Mouse (Mus musculus): ENCODE results near the gene Neu3.
"Not testable (repeated sequence)": the region's sequence is repeated elsewhere in the genome, so short reads cannot be mapped to it uniquely, and the experiment has no call there.

Gene Neu3

DNA sequence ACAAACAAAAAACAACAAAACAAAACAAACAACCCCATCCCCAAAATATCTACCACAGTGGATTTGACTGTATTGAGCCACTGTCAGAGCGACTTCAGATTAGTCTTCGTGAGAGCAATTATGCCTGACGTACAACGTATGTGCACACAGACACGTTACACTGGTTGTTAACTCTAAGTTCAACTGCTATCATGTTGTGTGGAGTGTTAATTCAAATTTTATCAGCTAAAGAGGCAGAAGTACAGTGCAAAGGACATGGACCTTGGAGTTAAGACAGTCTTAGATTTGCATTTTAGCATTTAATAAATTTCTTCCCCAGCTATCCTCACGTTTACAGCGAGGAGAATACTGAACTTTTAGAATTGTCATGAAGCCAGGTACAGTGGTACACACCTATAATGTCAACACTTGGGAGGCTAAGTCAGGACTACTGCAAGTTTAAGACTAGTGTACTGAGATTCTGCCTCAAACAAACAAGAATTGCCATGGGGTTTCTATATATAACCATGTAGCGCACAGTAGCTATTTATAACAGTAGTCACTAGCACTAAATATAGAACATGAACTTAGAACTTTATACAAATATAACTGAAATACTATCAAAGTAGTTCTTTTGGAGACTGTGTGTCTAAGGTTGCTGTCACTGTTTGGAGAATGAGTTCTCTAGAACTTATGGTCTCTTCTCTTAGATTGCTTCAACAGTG, 17.5 kb upstream of the Neu3 start:
- CTCF ChIA-PET: no interaction called here
- POLR2A ChIA-PET: interaction anchor here in 2 of 4 experiments (1.6 to 3.3 kb wide), 4 partner anchors 10 to 14 kb away, joined by 4 to 12 read pairs (median 6); partner anchors contain the start of gene Xrra1 (in 2 of the 2)

DNA sequence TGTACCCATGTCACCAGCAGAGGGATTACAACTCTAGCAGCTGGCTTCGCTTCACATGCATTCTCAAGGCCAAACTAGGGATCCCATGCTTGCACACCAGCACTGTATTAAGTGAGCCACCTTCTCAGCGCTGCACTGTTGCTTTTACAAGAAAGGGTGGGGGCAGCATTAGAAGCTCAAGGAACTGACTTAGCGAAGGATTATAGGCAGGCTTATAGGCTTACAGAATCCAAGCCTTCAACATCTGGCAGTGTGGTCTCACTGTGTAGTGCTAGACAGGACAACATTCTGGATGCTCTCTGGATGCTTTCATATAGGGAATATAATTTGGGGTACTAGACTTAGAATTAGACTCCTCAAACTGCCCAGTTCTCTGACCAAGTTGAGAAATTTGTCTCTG, 10.0 kb upstream of the Neu3 start:
- POLR2A ChIA-PET: interaction anchor here in 1 of 4 experiments (1.5 to 6.0 kb wide), 4 partner anchors 10 to 20 kb away, joined by 5 to 25 read pairs (median 14); partner anchors contain the start of genes Neu3 and Xrra1
- CTCF ChIA-PET: interaction anchor here in 1 of 4 experiments (1.3 kb wide), 1 partner anchor 25 kb away, joined by 3 read pairs; no protein-coding TSS in a partner anchor

GRCm38 (mm10) chr7:99837358-99838071, 9.3 kb upstream of the Neu3 start:
- POLR2A ChIA-PET: interaction anchor here in 1 of 4 experiments (0.7 to 3.7 kb wide), 4 partner anchors 11 to 39 kb away, joined by 3 to 19 read pairs (median 6); partner anchors contain the start of gene Xrra1
- CTCF ChIA-PET: interaction anchor here in 2 of 4 experiments (0.6 to 1.3 kb wide), 2 partner anchors 24 to 1219 kb away, joined by 3 read pairs; no protein-coding TSS in a partner anchor

- ChIA-PET POLR2A (interaction anchor here in 1 of 4 experiments (1.0 to 3.7 kb wide), 2 partner anchors 14 to 22 kb away, joined by 5 to 19 read pairs; partner anchors contain the start of gene Xrra1), CTCF (interaction anchor here in 1 of 4 experiments (0.6 kb wide), 1 partner anchor 1218 kb away, joined by 3 read pairs; no protein-coding TSS in a partner anchor)
Measured at GRCm38 (mm10) chr7:99836781-99837180, 8.6 kb upstream of the Neu3 start.

- POLR2A ChIA-PET: interaction anchor here in 2 of 4 experiments (0.6 to 1.3 kb wide), 5 partner anchors 8 to 159 kb away, joined by 3 to 4 read pairs (median 3); no protein-coding TSS in a partner anchor
Measured at GRCm38 (mm10) chr7:99834314-99834853, 6.2 kb upstream of the Neu3 start.

GRCm38 (mm10) chr7:99833846-99834222, 5.6 kb upstream of the Neu3 start:
- ChIA-PET CTCF (interaction anchor here in 2 of 4 experiments (0.9 to 1.4 kb wide), 2 partner anchors 20 to 21 kb away, joined by 3 to 4 read pairs; no protein-coding TSS in a partner anchor), POLR2A (interaction anchor here in 1 of 4 experiments (1.2 to 1.3 kb wide), 2 partner anchors 9 to 24 kb away, joined by 3 read pairs; no protein-coding TSS in a partner anchor)

More at GRCm38 (mm10) chr7:99834314-99834853, 6.2 kb upstream of the Neu3 start:
- CTCF ChIA-PET: interaction anchor here in 1 of 4 experiments (1.4 kb wide), 1 partner anchor 21 kb away, joined by 4 read pairs; no protein-coding TSS in a partner anchor

DNA sequence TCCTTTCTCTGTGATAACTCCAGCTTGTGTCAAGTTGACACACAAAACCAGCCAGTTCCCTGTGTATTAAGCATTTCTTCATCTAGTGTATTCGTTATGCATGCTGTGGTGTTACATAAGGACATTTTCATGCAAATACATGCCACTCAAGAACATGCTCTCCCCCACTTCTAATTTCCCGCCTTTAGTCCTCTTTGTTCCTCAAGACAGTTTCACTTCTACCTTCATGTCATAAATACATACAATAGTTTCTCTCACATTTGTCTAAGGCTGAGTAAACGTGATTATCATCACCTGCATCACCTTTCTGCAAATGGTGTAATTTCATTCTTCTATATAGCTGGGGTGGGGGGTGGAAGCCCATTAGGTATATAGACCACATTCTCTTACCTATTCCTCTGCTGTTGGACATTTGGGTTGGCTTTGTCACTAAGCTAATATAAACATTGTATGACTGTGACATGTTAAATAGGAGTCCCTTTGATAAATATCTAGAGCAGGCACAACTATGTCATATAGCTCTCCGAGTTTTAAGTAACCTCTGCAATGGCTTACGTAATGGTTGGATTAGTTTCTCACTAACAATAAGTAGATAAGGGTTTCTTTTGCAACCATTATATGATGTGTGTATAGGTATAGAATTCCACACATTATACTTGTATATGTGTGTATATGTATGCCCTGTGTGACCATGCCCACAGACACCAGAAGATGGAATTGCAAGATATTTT, 5.1 kb upstream of the Neu3 start:
- CTCF ChIA-PET: interaction anchor here in 2 of 4 experiments (0.9 to 1.4 kb wide), 2 partner anchors 20 kb away, joined by 3 to 4 read pairs; no protein-coding TSS in a partner anchor
- POLR2A ChIA-PET: interaction anchor here in 2 of 4 experiments (0.7 to 1.2 kb wide), 2 partner anchors 9 to 146 kb away, joined by 3 read pairs; no protein-coding TSS in a partner anchor

- CTCF ChIA-PET: interaction anchor here in 3 of 4 experiments (0.7 to 1.5 kb wide), 6 partner anchors 12 to 273 kb away, joined by 3 to 6 read pairs (median 3); no protein-coding TSS in a partner anchor
- POLR2A ChIA-PET: interaction anchor here in 3 of 4 experiments (0.8 to 1.7 kb wide), 5 partner anchors 10 to 342 kb away, joined by 3 to 8 read pairs (median 3); partner anchors contain the start of genes Xrra1 (in 2 of the 3) and Rps3 (in 1 of the 3)
Measured at GRCm38 (mm10) chr7:99826096-99826495, 2.1 kb downstream of the Neu3 start.

DNA sequence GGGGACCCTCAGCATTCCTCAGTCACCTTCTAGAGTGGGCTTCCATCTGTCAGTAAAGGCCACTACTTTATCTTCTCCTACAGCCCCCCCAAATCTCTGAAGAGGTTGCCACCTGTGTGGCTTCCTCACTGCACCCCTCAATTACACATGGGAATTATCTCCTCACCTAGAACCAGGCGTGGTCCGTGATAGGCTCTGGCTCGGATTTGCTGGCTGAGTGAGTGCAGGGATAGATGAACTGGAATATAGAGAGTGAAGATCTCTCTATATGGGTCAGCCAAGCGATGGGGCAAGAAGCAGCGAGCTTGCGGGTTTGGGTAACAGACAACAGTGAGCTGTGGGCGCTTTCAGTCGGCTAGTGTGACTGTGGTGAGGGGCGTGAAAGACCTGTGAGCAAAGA, 2.7 kb downstream of the Neu3 start:
- POLR2A ChIA-PET: interaction anchor here in 3 of 4 experiments (0.6 to 1.7 kb wide), 6 partner anchors 9 to 342 kb away, joined by 3 to 8 read pairs (median 3); partner anchors contain the start of genes Xrra1 (in 2 of the 3) and Rps3 (in 1 of the 3)
- CTCF ChIA-PET: interaction anchor here in 3 of 4 experiments (0.7 to 1.5 kb wide), 5 partner anchors 12 to 273 kb away, joined by 3 to 6 read pairs (median 3); no protein-coding TSS in a partner anchor

- ChIA-PET CTCF (interaction anchor here in 2 of 4 experiments (1.5 kb wide), 2 partner anchors 11 to 12 kb away, joined by 3 to 6 read pairs; no protein-coding TSS in a partner anchor), POLR2A (interaction anchor here (0.6 to 1.0 kb wide), 5 partner anchors 24 to 349 kb away, joined by 3 to 5 read pairs (median 3); partner anchors contain the start of genes Rps3 (in 1 of the 4) and Xrra1 (in 1 of the 4))
Measured at GRCm38 (mm10) chr7:99824649-99825483, 3.4 kb downstream of the Neu3 start.

- POLR2A ChIA-PET: interaction anchor here in 2 of 4 experiments (0.7 to 1.7 kb wide), 5 partner anchors 10 to 33 kb away, joined by 3 to 6 read pairs (median 3); no protein-coding TSS in a partner anchor
- CTCF ChIA-PET: interaction anchor here (0.5 to 1.5 kb wide), 5 partner anchors 10 to 53 kb away, joined by 3 to 5 read pairs (median 3); no protein-coding TSS in a partner anchor
Measured at GRCm38 (mm10) chr7:99823045-99823663, 5.1 kb downstream of the Neu3 start.

DNA sequence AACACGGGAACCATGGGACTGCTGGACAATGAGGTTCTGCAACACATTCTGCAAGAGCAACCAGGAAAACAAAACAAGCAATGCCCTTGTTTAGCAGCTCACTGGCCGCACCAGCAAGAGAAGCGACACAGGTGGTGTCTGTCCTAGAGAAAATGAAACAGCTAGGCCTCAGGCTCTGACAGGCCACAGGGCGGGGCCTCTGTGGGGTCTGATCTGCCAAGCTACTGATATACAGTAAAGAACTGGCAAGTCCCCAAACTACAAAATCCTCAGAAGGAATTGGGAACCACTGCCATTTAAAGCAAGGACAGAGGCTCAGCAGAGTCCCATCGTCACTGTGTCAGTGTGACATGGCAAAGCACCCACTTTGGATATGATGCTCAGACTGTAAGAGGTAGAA, 5.8 kb downstream of the Neu3 start:
- ChIA-PET CTCF (interaction anchor here in 3 of 4 experiments (0.5 to 1.5 kb wide), 5 partner anchors 9 to 54 kb away, joined by 3 to 5 read pairs (median 3); no protein-coding TSS in a partner anchor), POLR2A (interaction anchor here in 2 of 4 experiments (1.1 to 1.7 kb wide), 4 partner anchors 9 to 33 kb away, joined by 3 to 6 read pairs (median 4); no protein-coding TSS in a partner anchor)

GRCm38 (mm10) chr7:99821953-99822352, 6.3 kb downstream of the Neu3 start:
- POLR2A ChIA-PET: interaction anchor here in 1 of 4 experiments (1.4 kb wide), 1 partner anchor 9 kb away, joined by 3 read pairs; no protein-coding TSS in a partner anchor
- CTCF ChIA-PET: interaction anchor here in 2 of 4 experiments (1.0 to 1.5 kb wide), 3 partner anchors 9 to 54 kb away, joined by 3 to 5 read pairs (median 3); no protein-coding TSS in a partner anchor

- CTCF ChIA-PET, POLR2A ChIA-PET: not testable (repeated sequence)
Measured at GRCm38 (mm10) chr7:99818181-99818725, 10.0 kb downstream of the Neu3 start.

DNA sequence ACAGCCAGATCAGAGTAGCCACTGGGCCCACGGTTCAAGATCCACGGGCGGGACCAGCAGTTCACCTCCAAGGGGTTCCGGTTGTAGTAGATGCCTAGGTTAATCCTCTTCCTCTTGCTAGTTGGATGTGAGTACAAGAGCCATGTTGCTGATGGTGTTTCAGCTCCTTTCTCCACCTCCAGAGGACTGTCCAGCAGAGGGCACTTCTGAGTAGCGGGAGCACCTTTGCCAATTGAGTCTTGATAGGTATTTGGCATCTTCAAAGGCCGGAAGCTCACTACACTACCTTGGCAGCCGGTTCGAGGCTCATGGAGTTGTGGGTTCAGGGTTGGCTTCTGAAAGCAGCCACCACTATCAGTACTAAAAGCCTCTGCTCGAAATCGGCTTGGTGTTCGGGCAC, 14.8 kb downstream of the Neu3 start:
- ChIA-PET CTCF (interaction anchor here (0.5 to 2.7 kb wide), 43 partner anchors 9 to 824 kb away, joined by 3 to 27 read pairs (median 4); partner anchors contain the start of genes Rnf169 (in 1 of the 4) and Xrra1 (in 1 of the 4)), POLR2A (interaction anchor here (0.5 to 2.8 kb wide), 13 partner anchors 9 to 331 kb away, joined by 3 to 10 read pairs (median 3); partner anchors contain the start of genes Neu3 (in 2 of the 4), Pold3 (in 2 of the 4) and Rps3 (in 1 of the 4))

Measured in embryonic stem cell, embryonic (primary cell).